Mouse (Mus musculus): ENCODE measurements at regions not wholly inside any gene's neighbourhood (a gene's known extent, or its start where the extent isn't known, plus 50 kb on each side); places are given as distances from the start of the nearest gene placed in this dataset.

DNA sequence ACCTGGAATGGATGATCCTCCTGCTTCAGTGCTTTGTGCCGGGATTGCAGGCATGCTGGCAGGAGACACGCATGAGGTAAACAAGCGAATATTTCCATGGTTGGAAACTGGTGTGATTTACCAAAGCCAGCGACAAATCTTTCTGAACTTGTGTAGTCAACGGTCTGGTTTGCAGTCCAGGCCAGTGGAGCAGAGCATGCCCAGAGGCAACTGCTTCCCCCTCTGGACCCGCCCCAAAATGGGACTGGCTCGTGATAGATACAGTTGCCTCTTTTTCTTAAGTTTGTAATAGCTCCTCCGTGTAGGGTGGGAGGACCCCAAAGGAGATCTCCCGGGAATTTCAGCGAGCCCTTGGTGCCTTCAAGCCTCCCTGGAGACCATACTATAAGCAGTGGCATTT, 117.4 kb downstream of the Cd24a start:
- Histone ChIP-seq H3K9me3 (ENCODE audit: low read length) (no peaks in the 10 kb centered on the region), H3K36me3 (ENCODE audit: insufficient read depth, low read length) (no peaks in the 10 kb centered on the region), H3K4me3 (ENCODE audit: low read depth, low read length) (no peak overlapping the region), H3K9ac (replicated peaks; ENCODE audit: low read length, poor library complexity, severe bottlenecking) (no peak overlapping the region), H3K27ac (ENCODE audit: low read depth, low read length) (no peak overlapping the region), H3K4me1 (ENCODE audit: insufficient read depth, low read length) (no peaks in the 10 kb centered on the region), H3K27me3 (ENCODE audit: insufficient read depth, low read length) (no peaks in the 10 kb centered on the region), H3K4me2 (ENCODE audit: low read depth, low read length, poor library complexity, severe bottlenecking) (no peak overlapping the region)
- no peak for TF ChIP-seq CTCF (IDR thresholded peaks at IDR 0.05)
- WGBS, result 69% methylated on average over 10 of the region's 10 CpGs
- DNase-seq (ENCODE audit: low spot score), result no peak
- no peak for ATAC-seq (ENCODE audit: low FRiP score)

DNA sequence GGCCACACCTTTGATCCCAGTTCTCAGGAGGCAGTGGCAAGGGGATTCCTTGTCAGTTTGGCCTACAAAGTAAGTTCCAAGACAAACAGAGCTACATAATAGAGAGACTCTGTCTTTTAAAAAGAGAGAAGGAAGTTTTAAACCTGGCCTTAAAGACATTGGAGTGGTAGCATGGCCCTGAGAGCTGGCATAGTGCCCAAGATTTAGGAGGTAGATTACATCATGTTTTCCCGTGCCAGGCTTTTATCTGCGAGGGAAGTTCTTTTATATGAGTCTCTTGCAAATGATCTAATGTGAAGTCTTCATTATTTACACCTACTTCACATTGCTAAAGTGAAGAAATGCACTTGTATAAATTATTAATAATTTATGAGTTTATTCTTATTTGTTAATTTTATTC, 119.8 kb downstream of the Cd24a start:
- Histone ChIP-seq H3K27ac (ENCODE audit: low read depth, low read length) (no peak overlapping the region), H3K4me3 (ENCODE audit: low read depth, low read length) (no peak overlapping the region), H3K27me3 (ENCODE audit: insufficient read depth, low read length) (no peaks in the 10 kb centered on the region), H3K36me3 (ENCODE audit: insufficient read depth, low read length) (no peaks in the 10 kb centered on the region), H3K4me1 (ENCODE audit: insufficient read depth, low read length) (no peaks in the 10 kb centered on the region), H3K4me2 (ENCODE audit: low read depth, low read length, poor library complexity, severe bottlenecking) (no peak overlapping the region), H3K9ac (replicated peaks; ENCODE audit: low read length, poor library complexity, severe bottlenecking) (no peak overlapping the region), H3K9me3 (ENCODE audit: low read length) (no peaks in the 10 kb centered on the region)
- WGBS, result 40% methylated on average over 2 of the region's 2 CpGs
- no peak for TF ChIP-seq CTCF (IDR thresholded peaks at IDR 0.05)
- ATAC-seq (ENCODE audit: low FRiP score) (no peak), DNase-seq (ENCODE audit: low spot score) (peak; percentile 10)

GRCm38 (mm10) chr10:43700371-43701289, 122.5 kb downstream of the Cd24a start:
- DNase-seq (ENCODE audit: low spot score) (no peak), ATAC-seq (ENCODE audit: low FRiP score) (no peak)
- Histone ChIP-seq H3K27me3 (ENCODE audit: insufficient read depth, low read length) (no peaks in the 10 kb centered on the region), H3K9ac (replicated peaks; ENCODE audit: low read length, poor library complexity, severe bottlenecking) (no peak overlapping the region), H3K9me3 (ENCODE audit: low read length) (no peaks in the 10 kb centered on the region), H3K4me1 (ENCODE audit: insufficient read depth, low read length) (no peaks in the 10 kb centered on the region), H3K36me3 (ENCODE audit: insufficient read depth, low read length) (no peaks in the 10 kb centered on the region), H3K4me3 (ENCODE audit: low read depth, low read length) (no peak overlapping the region), H3K4me2 (ENCODE audit: low read depth, low read length, poor library complexity, severe bottlenecking) (no peak overlapping the region), H3K27ac (ENCODE audit: low read depth, low read length) (no peak overlapping the region)
- 88% methylated on average over 13 of the region's 13 CpGs for WGBS
- no peak for TF ChIP-seq CTCF (IDR thresholded peaks at IDR 0.05)

- no peak for DNase-seq (ENCODE audit: low spot score)
- no peak overlapping the region for H3K9ac ChIP-seq (replicated peaks; ENCODE audit: low read length, poor library complexity, severe bottlenecking)
- 80% methylated on average over 5 of the region's 5 CpGs for WGBS
- no peak overlapping the region for H3K27ac ChIP-seq (ENCODE audit: low read depth, low read length)
- H3K4me2 ChIP-seq (ENCODE audit: low read depth, low read length, poor library complexity, severe bottlenecking), result no peak overlapping the region
- no peak for TF ChIP-seq CTCF (IDR thresholded peaks at IDR 0.05)
- H3K9me3 ChIP-seq (ENCODE audit: low read length), result no peaks in the 10 kb centered on the region
- no peaks in the 10 kb centered on the region for H3K36me3 ChIP-seq (ENCODE audit: insufficient read depth, low read length)
- no peak overlapping the region for H3K4me3 ChIP-seq (ENCODE audit: low read depth, low read length)
- H3K4me1 ChIP-seq (ENCODE audit: insufficient read depth, low read length), result no peaks in the 10 kb centered on the region
- no peak for ATAC-seq (ENCODE audit: low FRiP score)
- H3K27me3 ChIP-seq (ENCODE audit: insufficient read depth, low read length), result no peaks in the 10 kb centered on the region
Observed at GRCm38 (mm10) chr10:43702895-43703294, 124.8 kb downstream of the Cd24a start.

- 67% methylated on average over 17 of the region's 17 CpGs for WGBS
- ATAC-seq (ENCODE audit: low FRiP score) (no peak), DNase-seq (ENCODE audit: low spot score) (no peak)
- Histone ChIP-seq H3K4me1 (ENCODE audit: insufficient read depth, low read length) (no peaks in the 10 kb centered on the region), H3K27me3 (ENCODE audit: insufficient read depth, low read length) (no peaks in the 10 kb centered on the region), H3K27ac (ENCODE audit: low read depth, low read length) (no peak overlapping the region), H3K36me3 (ENCODE audit: insufficient read depth, low read length) (no peaks in the 10 kb centered on the region), H3K4me2 (ENCODE audit: low read depth, low read length, poor library complexity, severe bottlenecking) (no peak overlapping the region), H3K4me3 (ENCODE audit: low read depth, low read length) (no peak overlapping the region), H3K9me3 (ENCODE audit: low read length) (no peaks in the 10 kb centered on the region), H3K9ac (replicated peaks; ENCODE audit: low read length, poor library complexity, severe bottlenecking) (no peak overlapping the region)
- peak; percentile 16; the same call in 1 of the 2 replicates for TF ChIP-seq CTCF (IDR thresholded peaks at IDR 0.05)
Observed at GRCm38 (mm10) chr10:43706001-43706988, 128.2 kb downstream of the Cd24a start.

Measured in midbrain, postnatal 0 days (tissue).